Mouse (Mus musculus) cerebellum, postnatal 10 days (tissue): ENCODE measurements around the gene Tbx2.

Experiments
- DNase-seq, 2 experiments: peaks; one replicate each; pipeline ENCODE4 v3.0.0; 2021; ENCODE audit warnings: mixed read lengths in 2 of 2

Tbx2 gene

GRCm38 (mm10) chr11:85889056-85889729, 56.8 kb downstream of the Tbx2 start:
- DNase-seq = no peak

DNA sequence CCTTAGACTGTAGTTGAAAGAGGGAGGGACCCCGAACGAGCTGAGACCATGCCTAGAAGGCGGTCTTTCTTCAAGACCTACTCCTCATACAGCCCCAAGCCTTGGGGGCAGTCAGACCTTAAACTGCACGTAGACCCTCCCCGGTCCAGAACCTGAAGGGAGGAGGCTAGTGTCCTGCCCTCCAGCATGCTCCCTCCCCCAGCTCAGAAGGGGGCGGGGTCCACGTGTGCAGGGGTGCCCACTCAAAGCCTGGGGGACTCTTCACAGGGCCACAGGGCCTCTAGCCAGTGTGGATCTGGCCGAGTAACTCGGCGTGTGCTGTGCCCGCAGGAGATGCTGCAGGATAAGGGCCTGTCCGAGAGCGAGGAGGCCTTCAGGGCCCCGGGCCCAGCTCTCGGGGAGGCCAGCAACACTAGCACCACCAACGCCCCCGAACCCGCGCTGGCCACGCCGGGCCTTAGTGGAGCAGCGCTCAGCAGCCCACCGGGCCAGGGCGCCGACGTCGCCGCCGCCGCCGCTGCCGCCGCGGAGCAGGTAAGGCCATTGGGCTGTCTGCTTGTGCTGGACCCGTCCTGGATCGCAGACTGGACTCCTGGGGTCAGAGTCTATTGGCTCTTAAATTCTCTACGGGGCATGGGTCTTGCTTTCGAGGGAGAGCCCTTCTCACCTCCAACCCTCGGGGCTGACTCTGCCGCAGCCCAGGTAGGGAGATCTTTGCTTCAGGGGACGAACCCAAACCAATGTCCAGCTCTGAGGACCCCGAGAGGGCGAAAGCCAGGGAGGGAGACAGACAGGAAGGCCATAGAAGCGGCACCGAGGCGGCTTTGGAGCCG, 57.6 kb downstream of the Tbx2 start:
- DNase-seq = peak in 1 of 2 experiments; percentile 23

- peak; percentile 44 to 63 for DNase-seq
Measured at GRCm38 (mm10) chr11:85890563-85890845, 58.2 kb downstream of the Tbx2 start.

DNA sequence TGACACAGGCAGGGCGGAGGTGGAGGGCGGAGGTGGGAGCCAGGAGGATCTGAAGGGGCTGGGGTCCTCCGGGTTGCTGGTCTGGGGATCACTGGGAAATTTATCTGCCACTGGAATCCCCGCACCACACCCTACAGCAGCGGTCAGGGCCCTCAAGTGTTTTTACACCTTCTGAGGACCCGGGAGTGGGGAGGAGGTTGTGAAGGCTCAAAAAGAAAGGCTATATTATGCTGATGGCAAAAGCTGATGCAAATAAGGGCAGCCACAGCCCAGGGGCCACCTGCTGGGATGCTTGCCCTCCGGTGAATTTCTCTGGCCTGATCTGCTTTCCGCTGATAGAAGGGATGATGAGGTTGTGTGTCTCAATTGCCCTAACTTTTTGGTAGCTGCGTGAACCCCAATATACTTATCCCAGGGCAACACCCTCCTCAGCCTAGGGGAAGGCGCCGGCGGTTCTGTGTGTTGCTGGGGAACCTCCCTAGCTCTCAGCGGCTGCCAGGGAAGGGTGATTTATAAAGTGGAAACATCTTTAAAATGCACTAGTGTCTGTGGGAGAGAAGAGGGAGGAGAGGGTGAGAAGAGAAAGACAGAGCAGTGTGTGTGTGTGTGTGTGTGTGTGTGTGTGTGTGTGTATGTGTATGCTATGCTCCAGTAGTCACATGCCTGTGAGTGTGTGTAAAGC, 58.8 kb downstream of the Tbx2 start:
- no peak for DNase-seq
